Mouse (Mus musculus) neural tube, embryonic 12.5 days (tissue): ENCODE results near the gene Sat2. TPM values are rescaled to one million over a fixed set of nuclear protein-coding genes. Genes with fewer than 3 reads are reported as not detected.

Experiments
- ATAC-seq: fragments of 200-750 bp; cut with Nextera tagmentation; 2 replicates; pipeline ENCODE4 v1.8.0; 2017; ENCODE audit warnings: low read depth, mild to moderate bottlenecking, moderate TSS enrichment, moderate library complexity; ENCODE audit not compliant: low FRiP score
- H3K27ac ChIP-seq: fragments of 300-500 bp; sonication (generic); 2 replicates; pipeline ENCODE4 v1.5.1; 2016
- H3K27me3 ChIP-seq: fragments of 300-500 bp; sonication (generic); replicated peaks from 2 replicates; pipeline ENCODE4 v1.6.1; 2016; ENCODE audit warnings: mild to moderate bottlenecking
- H3K36me3 ChIP-seq: fragments of 300-500 bp; sonication (generic); 2 replicates; pipeline ENCODE4 v1.6.1; 2016; ENCODE audit warnings: mild to moderate bottlenecking
- H3K4me1 ChIP-seq: fragments of 300-500 bp; sonication (generic); 2 replicates; pipeline ENCODE4 v1.6.1; 2016
- H3K4me2 ChIP-seq: fragments of 300-500 bp; sonication (generic); replicated peaks from 2 replicates; pipeline ENCODE4 v1.6.1; 2016; ENCODE audit warnings: mild to moderate bottlenecking
- H3K4me3 ChIP-seq: fragments of 300-500 bp; sonication (generic); 2 replicates; pipeline ENCODE4 v1.5.1; 2016
- H3K9ac ChIP-seq: fragments of 300-500 bp; sonication (generic); 2 replicates; pipeline ENCODE4 v1.6.1; 2016; ENCODE audit warnings: mild to moderate bottlenecking
- H3K9me3 ChIP-seq: fragments of 300-500 bp; sonication (generic); 2 replicates; pipeline ENCODE4 v1.6.1; 2016; ENCODE audit warnings: mild to moderate bottlenecking
- WGBS: fragments of 180-500 bp; shearing (Covaris S2); methylation state at CpG from one replicate; pipeline ENCODE4 v1.1.7; 2016; 5-methylcytosine and 5-hydroxymethylcytosine counted together
- microRNA counts: library from miRNA; unstranded; fragments of <30 nt; microRNA quantifications from one replicate; lab custom pipeline; 2017
- microRNA-seq: library from miRNA; unstranded; fragments of <30 nt; microRNA quantifications from one replicate; pipeline ENCODE4, GENCODE M21; 2017
- polyA plus RNA-seq: library from polyadenylated mRNA; unstranded; fragments of >200 nt; fragmentation: Nextera tagmentation; extraction: Ambion mirVana; gene quantifications from 2 replicates; pipeline ENCODE4 v1.2.1, GENCODE M21; 2016

The Sat2 gene
- polyA plus RNA-seq, 1 experiment from 2014 or later: 23.3 TPM

- Histone ChIP-seq H3K9ac (no peak within 1 kb of the TSS), H3K9me3 (no peaks in the 10 kb centered on the region), H3K27me3 (no peaks in the 10 kb centered on the region), H3K36me3 (peaks cover 71% of the 10 kb centered on the region), H3K27ac (no peak within 1 kb of the TSS), H3K4me2 (no peak within 1 kb of the TSS), H3K4me3 (no peak within 1 kb of the TSS), H3K4me1 (peaks cover 35% of the 10 kb centered on the region)
- WGBS: 33% methylated on average over 7 of the region's 7 CpGs
- no peak for ATAC-seq
Measured at GRCm38 (mm10) chr11:69665961-69666664, 44.3 kb downstream of the Sat2 start, which contains the start of gene Cd68. TSS of gene Cd68 (minus strand) at chr11:69666153.

- WGBS: 89% methylated on average over 3 of the region's 3 CpGs
- Histone ChIP-seq H3K4me2 (no peak overlapping the region), H3K4me3 (no peak overlapping the region), H3K9me3 (no peaks in the 10 kb centered on the region), H3K27me3 (no peaks in the 10 kb centered on the region), H3K4me1 (peaks cover 30% of the 10 kb centered on the region), H3K9ac (no peak overlapping the region), H3K36me3 (peaks cover 71% of the 10 kb centered on the region), H3K27ac (no peak overlapping the region)
- ATAC-seq: no peak
Measured at GRCm38 (mm10) chr11:69666665-69667005, 44.8 kb downstream of the Sat2 start.

GRCm38 (mm10) chr11:69670786-69671725 lies 49.2 kb downstream of the Sat2 start:
- peak overlapping the region; percentile 96 for H3K4me2 ChIP-seq

GRCm38 (mm10) chr11:69671726-69672124 lies 49.9 kb downstream of the Sat2 start:
- Histone ChIP-seq H3K4me3 (peak overlapping the region; percentile 99), H3K4me2 (peak overlapping the region; percentile 96), H3K27me3 (no peaks in the 10 kb centered on the region), H3K36me3 (peaks cover 76% of the 10 kb centered on the region), H3K27ac (peak overlapping the region; percentile 87), H3K4me1 (peaks cover 33% of the 10 kb centered on the region), H3K9ac (peak overlapping the region; percentile 99), H3K9me3 (no peaks in the 10 kb centered on the region)
- WGBS: under 1% methylated on average over 43 of the region's 43 CpGs
- peak; percentile 23 for ATAC-seq

More at GRCm38 (mm10) chr11:69670786-69671725, 49.2 kb downstream of the Sat2 start:
- peak overlapping the region; percentile 99 for H3K9ac ChIP-seq
- H3K27ac ChIP-seq: peak overlapping the region; percentile 87
- peak overlapping the region; percentile 99 for H3K4me3 ChIP-seq
- H3K27me3 ChIP-seq: no peaks in the 10 kb centered on the region
- peak; percentile 66 for ATAC-seq
- 1% methylated on average over 59 of the region's 61 CpGs for WGBS
- H3K36me3 ChIP-seq: peaks cover 76% of the 10 kb centered on the region
- peaks cover 33% of the 10 kb centered on the region for H3K4me1 ChIP-seq
- H3K9me3 ChIP-seq: no peaks in the 10 kb centered on the region

- H3K4me1 ChIP-seq: peaks cover 33% of the 10 kb centered on the region
Measured at GRCm38 (mm10) chr11:69672211-69672706, 50.4 kb downstream of the Sat2 start, which contains the start of gene Eif4a1. TSS of gene Eif4a1 (minus strand) at chr11:69672423.

More at GRCm38 (mm10) chr11:69672211-69672706, 50.4 kb downstream of the Sat2 start, which contains the start of gene Eif4a1:
- Histone ChIP-seq H3K4me2 (peak within 1 kb of the TSS; percentile 96), H3K9ac (peak within 1 kb of the TSS; percentile 99), H3K9me3 (no peaks in the 10 kb centered on the region), H3K27ac (peak within 1 kb of the TSS; percentile 87), H3K36me3 (peaks cover 77% of the 10 kb centered on the region), H3K4me3 (peak within 1 kb of the TSS; percentile 99), H3K27me3 (no peaks in the 10 kb centered on the region)
- ATAC-seq: peak; percentile 96
- under 1% methylated on average over 36 of the region's 36 CpGs for WGBS

MicroRNAs encoded within 50 kb of the gene (microRNA counts, 519-probe panel; counts per million panel counts)
- microRNA mmu-miR-1934 (lab: Ali Mortazavi, UCI) (342 counts per million, percentile 67 among the panel's probes with 10 or more counts), microRNA mmu-miR-467f (lab: Ali Mortazavi, UCI) (1,344 counts per million, percentile 68 among the panel's probes with 10 or more counts)

Small RNA genes lying within 50 kb of the gene (microRNA-seq; reads per million reads assigned to microRNA genes)
- 2.2 reads per million, percentile 1 among the genes with 10 or more reads in this experiment for gene Mir1934
- not detected for gene Mir467f

Other genes starting within 250 kb of the Sat2 start
- gene Naa38, start 226.5 kb upstream of the Sat2 start, polyA plus RNA-seq: 105 and 111 TPM in 2 replicates
- gene Cyb5d1, start 226.4 kb upstream of the Sat2 start, polyA plus RNA-seq: 48.5 and 49.9 TPM in 2 replicates
- gene Tmem88, start 223.8 kb upstream of the Sat2 start, polyA plus RNA-seq: 13.7 TPM in 2 replicates
- 48.6 and 52.4 TPM in 2 replicates for gene Kdm6b, start 208.3 kb upstream of the Sat2 start, polyA plus RNA-seq
- 1.6 and 1.9 TPM in 2 replicates for gene Dnah2, start 72.9 kb upstream of the Sat2 start, polyA plus RNA-seq
- gene Efnb3, start 61.8 kb upstream of the Sat2 start, polyA plus RNA-seq: 54.4 and 57.4 TPM in 2 replicates
- 32.2 and 32.4 TPM in 2 replicates for gene Wrap53, start 41.8 kb upstream of the Sat2 start, polyA plus RNA-seq
- 116 and 120 TPM in 2 replicates for gene Trp53, start 41.7 kb upstream of the Sat2 start, polyA plus RNA-seq
- gene Atp1b2, start 16.1 kb upstream of the Sat2 start, polyA plus RNA-seq: 8.4 and 10.8 TPM in 2 replicates
- not detected in 2 replicates for gene Shbg, start 4.1 kb upstream of the Sat2 start, polyA plus RNA-seq
- 55.8 and 71.5 TPM in 2 replicates for gene Fxr2, start 11.0 kb downstream of the Sat2 start, polyA plus RNA-seq
- 0.30 TPM in 1 of 2 replicates, not detected in the other for gene Sox15, start 33.3 kb downstream of the Sat2 start, polyA plus RNA-seq
- 81.4 and 82.6 TPM in 2 replicates for gene Mpdu1, start 40.6 kb downstream of the Sat2 start, polyA plus RNA-seq
- gene Cd68, start 44.1 kb downstream of the Sat2 start, polyA plus RNA-seq: 7.7 and 8.0 TPM in 2 replicates
- 598 and 684 TPM in 2 replicates for gene Eif4a1, start 50.4 kb downstream of the Sat2 start, polyA plus RNA-seq
- 97.8 and 115 TPM in 2 replicates for gene Senp3, start 60.1 kb downstream of the Sat2 start, polyA plus RNA-seq
- 0.20 TPM in 1 of 2 replicates, not detected in the other for gene Tnfsf13, start 63.8 kb downstream of the Sat2 start, polyA plus RNA-seq
- gene Tnfsf12, start 73.8 kb downstream of the Sat2 start, polyA plus RNA-seq: 1.9 and 2.7 TPM in 2 replicates
- 1.4 TPM in 2 replicates for gene Tnfsfm13, start 74.1 kb downstream of the Sat2 start, polyA plus RNA-seq
- gene Polr2a, start 136.6 kb downstream of the Sat2 start, polyA plus RNA-seq: 28.5 and 31.2 TPM in 2 replicates
- not detected in 2 replicates for gene Slc35g3, start 139.9 kb downstream of the Sat2 start, polyA plus RNA-seq
- 2.3 and 2.4 TPM in 2 replicates for gene Zbtb4, start 143.9 kb downstream of the Sat2 start, polyA plus RNA-seq
- gene Chrnb1, start 173.9 kb downstream of the Sat2 start, polyA plus RNA-seq: 5.3 and 5.8 TPM in 2 replicates
- 4.1 and 5.6 TPM in 2 replicates for gene Fgf11, start 179.8 kb downstream of the Sat2 start, polyA plus RNA-seq
- 1.1 and 1.7 TPM in 2 replicates for gene Tmem102, start 183.6 kb downstream of the Sat2 start, polyA plus RNA-seq
- not detected in 2 replicates for gene Gm39566, start 193.3 kb downstream of the Sat2 start, polyA plus RNA-seq
- not detected in 2 replicates for gene Spem2, start 196.4 kb downstream of the Sat2 start, polyA plus RNA-seq
- 0.52 TPM in 1 of 2 replicates, not detected in the other for gene Spem1, start 200.2 kb downstream of the Sat2 start, polyA plus RNA-seq
- 14.1 and 16.6 TPM in 2 replicates for gene Nlgn2, start 215.8 kb downstream of the Sat2 start, polyA plus RNA-seq
- gene Tmem256, start 216.5 kb downstream of the Sat2 start, polyA plus RNA-seq: 325 and 328 TPM in 2 replicates
- 64.4 and 69.9 TPM in 2 replicates for gene Plscr3, start 224.4 kb downstream of the Sat2 start, polyA plus RNA-seq
- gene Tnk1, start 236.7 kb downstream of the Sat2 start, polyA plus RNA-seq: 0.22 and 0.30 TPM in 2 replicates